ENCODE assay signal across 9 mouse cellular contexts in the genomic region with DNA sequence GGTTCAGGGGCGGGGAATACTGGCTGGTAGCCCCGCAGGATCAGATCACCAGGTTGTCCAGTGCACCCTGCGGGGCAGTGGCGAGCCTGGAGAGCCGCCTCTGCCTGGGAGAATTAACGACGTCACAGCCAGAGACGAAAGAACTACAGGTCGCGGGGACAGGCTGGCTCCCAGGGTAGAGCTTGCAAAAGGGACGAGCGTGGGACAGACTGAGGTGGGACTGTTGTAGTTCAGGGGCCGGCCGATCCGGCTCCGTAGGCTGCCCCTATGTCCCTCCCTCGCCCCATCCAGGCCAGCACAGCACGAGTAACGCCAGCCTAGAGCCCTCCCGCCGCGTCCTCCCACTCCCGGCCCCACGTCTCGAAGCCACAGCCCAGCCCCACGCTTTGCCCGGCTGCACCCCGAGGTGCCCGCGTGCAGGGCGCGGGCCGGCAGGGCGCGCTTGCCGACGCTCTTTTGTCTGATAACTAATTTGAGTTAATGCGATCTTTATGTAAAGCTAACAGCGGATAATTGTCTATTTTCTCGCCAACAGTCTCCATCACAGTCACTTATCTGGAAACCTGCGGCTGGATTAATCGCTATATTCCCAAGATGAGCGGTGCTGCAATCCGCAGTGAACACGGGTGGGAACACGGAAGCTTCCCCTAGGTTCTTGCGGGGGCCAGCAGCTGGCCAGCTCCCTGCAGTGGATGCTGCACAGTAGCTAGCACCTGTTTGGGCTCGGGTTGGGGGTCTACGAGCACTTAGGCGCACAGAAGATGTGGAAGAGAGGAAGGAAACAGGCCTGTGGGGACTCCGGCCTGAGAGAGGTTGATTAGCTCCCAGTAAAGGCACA. TPM values are rescaled to one million over a fixed set of nuclear protein-coding genes. Genes with fewer than 3 reads are reported as not detected.
DNase-seq lines count a peak whose midpoint lies in the region; ATAC-seq lines count a peak whose summit lies in the region.
"Had no signal": no experiment of that assay in that cellular context is flagged by ENCODE, and none has a peak within 500 bp of the region (broad histone marks: within the 10 kb centered on the region; RNA-seq: fewer than 3 reads in every experiment).

No protein-coding gene starts in this region.

- DNase-seq in kidney, adult 11 months, result no peak
- no peak for DNase-seq in right cerebral cortex, postnatal 36 days (ENCODE audit: low spot score in 2 of 2)
- DNase-seq: kidney, adult 8-10 months had no signal

- peak overlapping the region; percentile 46 for H3K4me2 ChIP-seq in kidney, embryonic 15.5 days
- H3K4me2 ChIP-seq in embryonic facial prominence, embryonic 15.5 days (replicated peaks), result peak overlapping the region; percentile 35; the same call in 1 of the 2 replicates
- peak overlapping the region; percentile 34; the same call in 1 of the 2 replicates for H3K4me2 ChIP-seq in intestine, embryonic 15.5 days (replicated peaks)
- peak overlapping the region; percentile 58 for H3K4me2 ChIP-seq in neural tube, embryonic 15.5 days

- no peak overlapping the region for H3K9ac ChIP-seq in kidney, embryonic 15.5 days
- no peak overlapping the region for H3K9ac ChIP-seq in embryonic facial prominence, embryonic 15.5 days
- H3K9ac ChIP-seq in intestine, embryonic 15.5 days, result no peak overlapping the region
- 0 out of 2 replicates have a peak overlapping the region, but pooled peaks have one; percentile 32 for H3K9ac ChIP-seq in neural tube, embryonic 15.5 days (replicated peaks)

- no peaks in the 10 kb centered on the region for H3K36me3 ChIP-seq in kidney, embryonic 15.5 days
- H3K36me3 ChIP-seq in embryonic facial prominence, embryonic 15.5 days, result no peaks in the 10 kb centered on the region
- no peaks in the 10 kb centered on the region for H3K36me3 ChIP-seq in intestine, embryonic 15.5 days
- H3K36me3 ChIP-seq in neural tube, embryonic 15.5 days, result no peaks in the 10 kb centered on the region

- ATAC-seq in kidney, embryonic 15.5 days (replicated peaks; ENCODE audit: low FRiP score), result no peak
- ATAC-seq in embryonic facial prominence, embryonic 15.5 days (ENCODE audit: insufficient number of reproducible peaks, low FRiP score, low TSS enrichment, low read depth), result no peak
- ATAC-seq in intestine, embryonic 15.5 days, result no peak
- ATAC-seq in neural tube, embryonic 15.5 days (ENCODE audit: low FRiP score), result peak; percentile 22; the same call in 1 of the 2 replicates
- no peak for ATAC-seq in monocyte, adult 5-6 weeks (replicated peaks; ENCODE audit: insufficient number of reproducible peaks, low FRiP score, low TSS enrichment, poor library complexity, severe bottlenecking)
- no peak for ATAC-seq in granulocyte monocyte progenitor cell, adult 5-6 weeks (replicated peaks; ENCODE audit: poor library complexity, severe bottlenecking)

- peak overlapping the region; percentile 19 for H3K4me3 ChIP-seq in kidney, embryonic 15.5 days (replicated peaks)
- peak overlapping the region; percentile 24 for H3K4me3 ChIP-seq in embryonic facial prominence, embryonic 15.5 days (replicated peaks)
- H3K4me3 ChIP-seq in intestine, embryonic 15.5 days (replicated peaks), result no peak overlapping the region
- H3K4me3 ChIP-seq in neural tube, embryonic 15.5 days (replicated peaks), result peak overlapping the region; percentile 32

- 3% methylated on average over 43 of the region's 51 CpGs for WGBS in kidney, embryonic 15.5 days
- 1% methylated on average over 50 of the region's 51 CpGs for WGBS in embryonic facial prominence, embryonic 15.5 days
- WGBS in intestine, embryonic 15.5 days, result 3% methylated on average over 51 of the region's 51 CpGs
- 2% methylated on average over 51 of the region's 51 CpGs for WGBS in neural tube, embryonic 15.5 days

- H3K27me3 ChIP-seq in kidney, embryonic 15.5 days, result peaks cover 98% of the 10 kb centered on the region
- peaks cover 96% of the 10 kb centered on the region for H3K27me3 ChIP-seq in embryonic facial prominence, embryonic 15.5 days
- peaks cover 87% of the 10 kb centered on the region for H3K27me3 ChIP-seq in intestine, embryonic 15.5 days (replicated peaks)
- H3K27me3 ChIP-seq in neural tube, embryonic 15.5 days (replicated peaks), result peaks cover 81% of the 10 kb centered on the region

- peaks cover 36% of the 10 kb centered on the region for H3K4me1 ChIP-seq in kidney, embryonic 15.5 days
- H3K4me1 ChIP-seq in embryonic facial prominence, embryonic 15.5 days, result peaks cover 18% of the 10 kb centered on the region
- 0 out of 2 replicates have a peak, but pooled peaks cover 11% of the 10 kb centered on the region for H3K4me1 ChIP-seq in intestine, embryonic 15.5 days (replicated peaks)
- H3K4me1 ChIP-seq in neural tube, embryonic 15.5 days, result peaks cover 34% of the 10 kb centered on the region

- H3K27ac ChIP-seq in kidney, embryonic 15.5 days, result no peak overlapping the region
- H3K27ac ChIP-seq in embryonic facial prominence, embryonic 15.5 days (replicated peaks), result no peak overlapping the region
- no peak overlapping the region for H3K27ac ChIP-seq in intestine, embryonic 15.5 days
- H3K27ac ChIP-seq in neural tube, embryonic 15.5 days (replicated peaks), result peak overlapping the region; percentile 75

- H3K9me3 ChIP-seq in kidney, embryonic 15.5 days (replicated peaks), result no peaks in the 10 kb centered on the region
- no peaks in the 10 kb centered on the region for H3K9me3 ChIP-seq in embryonic facial prominence, embryonic 15.5 days (replicated peaks)
- no peaks in the 10 kb centered on the region for H3K9me3 ChIP-seq in intestine, embryonic 15.5 days
- H3K9me3 ChIP-seq in neural tube, embryonic 15.5 days (replicated peaks), result no peaks in the 10 kb centered on the region

RNA-seq across cellular contexts. Expression of a gene that starts 36.0 kb away (rescaled TPM):
- polyA plus RNA-seq in kidney, embryonic 15.5 days (2015; fragmentation: Nextera tagmentation; extraction: Ambion mirVana), result not detected in 2 replicates
- 0.03 TPM in 1 of 2 replicates, not detected in the other for polyA plus RNA-seq in embryonic facial prominence, embryonic 15.5 days (2015; fragmentation: Nextera tagmentation; extraction: Ambion mirVana)
- polyA plus RNA-seq in intestine, embryonic 15.5 days (2015; fragmentation: Nextera tagmentation; extraction: Ambion mirVana), result not detected in 2 replicates
- 0.40 and 0.91 TPM in 2 replicates for polyA plus RNA-seq in neural tube, embryonic 15.5 days (2015; fragmentation: Nextera tagmentation; extraction: Ambion mirVana)
- total RNA-seq in monocyte, adult 5-6 weeks (2017), result not detected in 3 replicates
- not detected in 2 replicates for total RNA-seq in granulocyte monocyte progenitor cell, adult 5-6 weeks (2014; fragmentation: Nextera tagmentation)
- total RNA-seq in granulocyte monocyte progenitor cell, adult 5-6 weeks (2017), result not detected in 2 replicates
